Mouse (Mus musculus) heart, postnatal 25 days (tissue): ENCODE measurements around the gene Olfr105-ps. TPM values are rescaled to one million over a fixed set of nuclear protein-coding genes. Genes with fewer than 3 reads are reported as not detected.

Experiments used
- DNase-seq: peaks from one replicate; pipeline ENCODE4 v3.0.0; 2022; ENCODE audit warnings: low spot score
- intact Hi-C: fragments of 180-260 bp; cut with DNase I; formaldehyde crosslinking; loops from one replicate; pipeline ENCODE4 v1.15.1; 2025
- total RNA-seq, 2 experiments: library from RNA; stranded (reverse); gene quantifications; 2 replicates each; pipeline ENCODE4 v1.2.3; 2021

Gene Olfr105-ps
- total RNA-seq = not detected

DNA sequence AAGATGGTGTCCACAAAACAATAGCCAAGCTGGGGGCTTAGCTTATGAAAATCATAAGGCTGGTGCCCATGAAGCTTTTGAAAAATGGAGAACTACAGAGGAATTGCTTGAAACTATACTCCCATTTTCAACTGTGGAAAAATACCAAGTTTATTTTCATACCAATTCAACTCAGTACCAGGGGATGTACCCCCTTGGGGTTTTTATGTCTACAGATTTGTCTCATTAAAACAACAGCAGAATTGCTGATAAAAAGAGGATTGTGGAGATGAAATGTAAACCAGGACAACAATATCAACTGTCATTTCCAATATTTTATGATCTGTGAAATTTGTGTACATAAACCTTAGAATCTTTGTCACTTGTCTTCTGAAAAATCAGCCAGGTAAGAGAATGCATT, at the start of gene Olfr105-ps:
Olfr105-ps (plus strand) TSS at position 301 of the 400 bp plus-strand sequence.
- intact Hi-C loops = no loop called here
- DNase-seq = no peak

GRCm38 (mm10) chr17:37339598-37339997, 39.2 kb upstream of the Olfr105-ps start, which contains the start of gene Olfr103:
Olfr103 (minus strand) TSS chr17:37339698.
- intact Hi-C loops = no loop called here
- no peak for DNase-seq

DNA sequence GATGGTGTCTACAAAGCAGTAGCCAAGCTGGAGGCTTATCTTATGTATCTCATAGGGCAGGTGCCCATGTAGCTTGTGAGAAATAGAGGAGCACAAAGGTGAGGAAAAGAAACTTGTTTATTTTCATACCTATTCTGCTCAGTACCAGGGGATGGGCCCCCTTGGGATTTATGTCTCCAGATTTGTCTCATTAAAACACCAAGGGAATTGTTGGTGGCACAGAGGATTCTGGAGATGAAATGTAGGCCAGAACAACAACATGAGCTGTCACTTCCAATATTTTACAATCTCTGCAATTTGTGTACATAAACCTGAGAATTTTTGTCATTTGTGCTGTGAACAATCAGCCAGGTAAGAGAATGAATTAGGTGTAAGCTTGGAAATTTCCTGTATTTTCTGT, 19.6 kb upstream of the Olfr105-ps start, which contains the start of gene Olfr104-ps:
Olfr104-ps (plus strand) TSS at position 301 of the 400 bp plus-strand sequence.
- intact Hi-C loops = no loop called here
- DNase-seq = no peak

GRCm38 (mm10) chr17:37390093-37390492, 11.3 kb downstream of the Olfr105-ps start, which contains the start of gene Olfr106-ps:
Olfr106-ps (plus strand) TSS chr17:37390393.
- intact Hi-C loops = no loop called here
- no peak for DNase-seq

- intact Hi-C loops = no loop called here
Observed at GRCm38 (mm10) chr17:37398926-37399325, 20.1 kb downstream of the Olfr105-ps start, which contains the start of gene Olfr107. Olfr107 (plus strand) TSS chr17:37399226.

DNA sequence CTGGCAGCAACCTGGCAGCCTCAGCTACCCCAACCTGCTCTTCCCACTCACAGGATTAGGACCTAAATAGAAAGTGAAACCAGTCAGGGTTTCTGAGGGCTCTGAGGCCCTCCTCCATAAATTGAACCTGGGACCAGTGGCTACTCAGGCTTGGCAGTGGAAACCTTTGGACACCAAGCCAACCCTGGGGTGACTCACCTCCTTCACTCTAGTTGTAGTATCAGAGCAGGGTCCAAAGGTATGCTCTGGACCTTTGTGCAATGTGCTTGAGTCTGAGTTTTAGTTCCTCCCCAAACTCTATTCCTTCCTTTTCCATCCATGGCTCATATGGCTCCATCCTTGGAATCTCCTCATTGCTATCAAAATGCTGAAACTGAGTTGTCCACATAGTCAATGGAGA, 34.5 kb downstream of the Olfr105-ps start:
- intact Hi-C loops = no loop called here

More at GRCm38 (mm10) chr17:37398926-37399325, 20.1 kb downstream of the Olfr105-ps start, which contains the start of gene Olfr107:
- no peak for DNase-seq

More for the DNA sequence above, 34.5 kb downstream of the Olfr105-ps start:
- DNase-seq = no peak

Other genes with a start within 250 kb of the Olfr105-ps start
- gene Olfr93, start 217.5 kb upstream of the Olfr105-ps start, total RNA-seq = not detected
- not detected for gene Ubd, start 185.1 kb upstream of the Olfr105-ps start, total RNA-seq
- not detected for gene Olfr94, start 178.0 kb upstream of the Olfr105-ps start, total RNA-seq
- gene Olfr95, start 165.9 kb upstream of the Olfr105-ps start, total RNA-seq = not detected
- gene Olfr96, start 158.9 kb upstream of the Olfr105-ps start, total RNA-seq = not detected
- gene Olfr97, start 141.7 kb upstream of the Olfr105-ps start, total RNA-seq = not detected
- not detected for gene Olfr98, start 115.3 kb upstream of the Olfr105-ps start, total RNA-seq
- 1 to 10 TPM; 3.0 to 3.2 TPM for gene H2-M3, start 108.8 kb upstream of the Olfr105-ps start, total RNA-seq
- gene Olfr99, start 95.6 kb upstream of the Olfr105-ps start, total RNA-seq = not detected
- gene Olfr101, start 74.7 kb upstream of the Olfr105-ps start, total RNA-seq = not detected
- not detected for gene Olfr102, start 62.0 kb upstream of the Olfr105-ps start, total RNA-seq
- not detected for gene Olfr103, start 39.3 kb upstream of the Olfr105-ps start, total RNA-seq
- gene Olfr104-ps, start 19.5 kb upstream of the Olfr105-ps start, total RNA-seq = not detected
- gene Olfr106-ps, start 11.4 kb downstream of the Olfr105-ps start, total RNA-seq = not detected
- gene Olfr107, start 20.2 kb downstream of the Olfr105-ps start, total RNA-seq = not detected
- gene Olfr108, start 66.4 kb downstream of the Olfr105-ps start, total RNA-seq = not detected
- gene Olfr109, start 79.9 kb downstream of the Olfr105-ps start, total RNA-seq = not detected
- not detected for gene H2-M2, start 104.5 kb downstream of the Olfr105-ps start, total RNA-seq
- gene Olfr110, start 113.4 kb downstream of the Olfr105-ps start, total RNA-seq = not detected
- gene Olfr111, start 129.0 kb downstream of the Olfr105-ps start, total RNA-seq = not detected
- gene Olfr112, start 190.4 kb downstream of the Olfr105-ps start, total RNA-seq = not detected
- not detected for gene Olfr113, start 198.6 kb downstream of the Olfr105-ps start, total RNA-seq
- not detected for gene Olfr114, start 213.7 kb downstream of the Olfr105-ps start, total RNA-seq
- gene Olfr115, start 248.1 kb downstream of the Olfr105-ps start, total RNA-seq = not detected
- not detected for gene Olfr116, start 248.2 kb downstream of the Olfr105-ps start, total RNA-seq